In genomic region chr17:88629931-88630553, GRCm38 (mm10) we compare ENCODE assay signal across 8 mouse cellular contexts. TPM values are rescaled to one million over a fixed set of nuclear protein-coding genes. Genes with fewer than 3 reads are reported as not detected.
DNase-seq lines count a peak whose midpoint lies in the region; ATAC-seq and TF ChIP-seq lines count a peak whose summit lies in the region.

No protein-coding gene starts in this region.

- peak overlapping the region; percentile 97 for H3K27ac ChIP-seq in embryonic facial prominence, embryonic 13.5 days
- peak overlapping the region; percentile 93 for H3K27ac ChIP-seq in heart, embryonic 15.5 days
- H3K27ac ChIP-seq in kidney, postnatal 0 days: peak overlapping the region; percentile 88
- H3K27ac ChIP-seq in midbrain, embryonic 10.5 days (replicated peaks): peak overlapping the region; percentile 88
- H3K27ac ChIP-seq in thymus, adult 2 months (ENCODE audit: control insufficient read depth, insufficient read depth, low read length): no peak overlapping the region

- H3K4me1 ChIP-seq in embryonic facial prominence, embryonic 13.5 days: peaks cover 75% of the 10 kb centered on the region
- H3K4me1 ChIP-seq in heart, embryonic 15.5 days (replicated peaks): peaks cover 71% of the 10 kb centered on the region
- peaks cover 28% of the 10 kb centered on the region for H3K4me1 ChIP-seq in kidney, postnatal 0 days (replicated peaks; ENCODE audit: insufficient read depth, low read length)
- peaks cover 62% of the 10 kb centered on the region for H3K4me1 ChIP-seq in midbrain, embryonic 10.5 days
- peaks cover 4% of the 10 kb centered on the region; the same call in 1 of the 2 replicates for H3K4me1 ChIP-seq in thymus, adult 2 months (replicated peaks; ENCODE audit: control insufficient read depth, insufficient read depth, low read length)

- H3K27me3 ChIP-seq in Patski: no peaks in the 10 kb centered on the region
- no peaks in the 10 kb centered on the region for H3K27me3 ChIP-seq in embryonic facial prominence, embryonic 13.5 days
- no peaks in the 10 kb centered on the region for H3K27me3 ChIP-seq in heart, embryonic 15.5 days
- no peaks in the 10 kb centered on the region for H3K27me3 ChIP-seq in kidney, postnatal 0 days (ENCODE audit: insufficient read depth, low read length)
- H3K27me3 ChIP-seq in midbrain, embryonic 10.5 days (ENCODE audit: low read depth, poor library complexity, severe bottlenecking): no peaks in the 10 kb centered on the region
- no peaks in the 10 kb centered on the region for H3K27me3 ChIP-seq in thymus, adult 2 months (ENCODE audit: control insufficient read depth, insufficient read depth, low read length)

- 0 out of 2 replicates have a peak, but pooled peaks cover under 1% of the 10 kb centered on the region for H3K36me3 ChIP-seq in embryonic facial prominence, embryonic 13.5 days
- H3K36me3 ChIP-seq in heart, embryonic 15.5 days: no peaks in the 10 kb centered on the region
- H3K36me3 ChIP-seq in kidney, postnatal 0 days (ENCODE audit: insufficient read depth, low read length): no peaks in the 10 kb centered on the region
- H3K36me3 ChIP-seq in midbrain, embryonic 10.5 days: no peaks in the 10 kb centered on the region
- no peaks in the 10 kb centered on the region for H3K36me3 ChIP-seq in thymus, adult 2 months (ENCODE audit: control insufficient read depth, insufficient read depth, low read length)

- peak overlapping the region; percentile 43 for H3K4me2 ChIP-seq in embryonic facial prominence, embryonic 13.5 days
- H3K4me2 ChIP-seq in heart, embryonic 15.5 days: peak overlapping the region; percentile 54
- H3K4me2 ChIP-seq in kidney, postnatal 0 days (ENCODE audit: low read length): peak overlapping the region; percentile 8

- H3K9ac ChIP-seq in embryonic facial prominence, embryonic 13.5 days: peak overlapping the region; percentile 54
- peak overlapping the region; percentile 40 for H3K9ac ChIP-seq in heart, embryonic 15.5 days
- 0 out of 2 replicates have a peak overlapping the region, but pooled peaks have one; percentile 2 for H3K9ac ChIP-seq in kidney, postnatal 0 days (ENCODE audit: low read depth, low read length)

- no peak overlapping the region for H3K4me3 ChIP-seq in embryonic facial prominence, embryonic 13.5 days
- H3K4me3 ChIP-seq in heart, embryonic 15.5 days: no peak overlapping the region
- no peak overlapping the region for H3K4me3 ChIP-seq in kidney, postnatal 0 days (replicated peaks; ENCODE audit: low read depth, low read length)
- H3K4me3 ChIP-seq in midbrain, embryonic 10.5 days: 0 out of 2 replicates have a peak overlapping the region, but pooled peaks have one; percentile 16
- H3K4me3 ChIP-seq in thymus, adult 2 months (ENCODE audit: control insufficient read depth, insufficient read depth, low read length): no peak overlapping the region

- TF ChIP-seq POLR2A in thymus, adult 2 months (IDR thresholded peaks at IDR 0.05; ENCODE audit: control insufficient read depth, extremely low read depth, insufficient read depth, low read length, poor library complexity): no peak

- in situ Hi-C loops in Patski (cut with MboI; ENCODE audit: low pct_unique_long_range_greater_than_20kb): loop anchor here (5.0 to 25.0 kb wide), 2 partner anchors 33 to 593 kb away; partner anchors contain the start of gene Ston1

- peak; percentile 61 for ATAC-seq in Patski
- peak; percentile 71 for ATAC-seq in embryonic facial prominence, embryonic 13.5 days (ENCODE audit: insufficient number of reproducible peaks, insufficient read depth, low FRiP score, low TSS enrichment, low read depth)
- no peak for ATAC-seq in heart, embryonic 15.5 days (replicated peaks; ENCODE audit: insufficient number of reproducible peaks, insufficient read depth, low FRiP score, low read depth)
- peak; percentile 29 for ATAC-seq in kidney, postnatal 0 days (replicated peaks; ENCODE audit: low FRiP score, low read depth)
- ATAC-seq in erythroblast, adult 5-6 weeks (replicated peaks; ENCODE audit: low FRiP score, poor library complexity, severe bottlenecking): no peak

- no peak for DNase-seq in Patski (ENCODE audit: low read depth, low spot score)
- DNase-seq in kidney, postnatal 0 days (ENCODE audit: low spot score): peak; percentile 80
- peak; percentile 56 for DNase-seq in midbrain, embryonic 10.5 days (ENCODE audit: low spot score)
- DNase-seq in urinary bladder, postnatal 14 days (ENCODE audit: low spot score): peak; percentile 75
- no peak for DNase-seq in thymus, adult 2 months

- H3K9me3 ChIP-seq in embryonic facial prominence, embryonic 13.5 days: no peaks in the 10 kb centered on the region
- H3K9me3 ChIP-seq in heart, embryonic 15.5 days (replicated peaks): no peaks in the 10 kb centered on the region
- H3K9me3 ChIP-seq in kidney, postnatal 0 days (replicated peaks; ENCODE audit: low read length): no peaks in the 10 kb centered on the region
- no peaks in the 10 kb centered on the region for H3K9me3 ChIP-seq in midbrain, embryonic 10.5 days (replicated peaks)

- no peak for TF ChIP-seq CTCF in Patski (IDR thresholded peaks at IDR 0.05)
- peak; percentile 23; the same call in 1 of the 2 replicates for TF ChIP-seq CTCF in kidney, postnatal 0 days (IDR thresholded peaks at IDR 0.05; ENCODE audit: low read depth)
- TF ChIP-seq CTCF in thymus, adult 2 months (IDR thresholded peaks at IDR 0.05; ENCODE audit: borderline replicate concordance, control insufficient read depth, extremely low read depth, insufficient read depth, low read length, poor library complexity): no peak

- WGBS in embryonic facial prominence, embryonic 13.5 days: 17% methylated on average over 11 of the region's 11 CpGs
- WGBS in heart, embryonic 15.5 days: 27% methylated on average over 11 of the region's 11 CpGs
- 28% methylated on average over 11 of the region's 11 CpGs for WGBS in kidney, postnatal 0 days
- WGBS in midbrain, embryonic 10.5 days: 9% methylated on average over 11 of the region's 11 CpGs
- WGBS in thymus, adult 2 months: 90% methylated on average over 11 of the region's 11 CpGs

- POLR2A ChIA-PET in Patski (lab: Charles Lee): no interaction called here

- CTCF ChIA-PET in Patski (lab: Charles Lee): interaction anchor here (0.6 to 2.4 kb wide), 3 partner anchors 22 to 35 kb away, joined by 3 to 9 read pairs (median 3); no protein-coding TSS in a partner anchor

RNA-seq across cellular contexts. Expression of gene Ston1, which starts 32.6 kb away (rescaled TPM):
- polyA plus RNA-seq in Patski (2021): 62.0 TPM
- 8.2 and 9.6 TPM in 2 replicates for polyA plus RNA-seq in embryonic facial prominence, embryonic 13.5 days (2015; fragmentation: Nextera tagmentation; extraction: Ambion mirVana)
- polyA plus RNA-seq in heart, embryonic 15.5 days (2015; fragmentation: Nextera tagmentation; extraction: Ambion mirVana): 5.0 and 6.8 TPM in 2 replicates
- polyA plus RNA-seq in kidney, postnatal 0 days (2015; fragmentation: Nextera tagmentation; extraction: Ambion mirVana): 8.0 and 8.3 TPM in 2 replicates
- 1.5 and 1.7 TPM in 2 replicates for polyA plus RNA-seq in midbrain, embryonic 10.5 days (2016; fragmentation: Nextera tagmentation; extraction: Ambion mirVana)
- 6.5 and 8.8 TPM in 2 replicates for polyA plus RNA-seq in thymus, adult 2 months (2012; rRNA removed)
- total RNA-seq in erythroblast, adult 5-6 weeks (2015; ENCODE audit: low replicate concordance): not detected in 2 replicates
- total RNA-seq in erythroblast, adult 5-6 weeks (2017; ENCODE audit: low replicate concordance): not detected in 2 replicates

RNA-seq across cellular contexts. Expression of gene Gtf2a1l, which starts 38.4 kb away (rescaled TPM):
- not detected for polyA plus RNA-seq in Patski (2021)
- 0.39 TPM in 1 of 2 replicates, not detected in the other for polyA plus RNA-seq in embryonic facial prominence, embryonic 13.5 days (2015; fragmentation: Nextera tagmentation; extraction: Ambion mirVana)
- 0.08 and 0.09 TPM in 2 replicates for polyA plus RNA-seq in heart, embryonic 15.5 days (2015; fragmentation: Nextera tagmentation; extraction: Ambion mirVana)
- 0.14 TPM in 1 of 2 replicates, not detected in the other for polyA plus RNA-seq in kidney, postnatal 0 days (2015; fragmentation: Nextera tagmentation; extraction: Ambion mirVana)
- polyA plus RNA-seq in midbrain, embryonic 10.5 days (2016; fragmentation: Nextera tagmentation; extraction: Ambion mirVana): 0.19 TPM in 1 of 2 replicates, not detected in the other
- 0.12 TPM in 1 of 2 replicates, not detected in the other for polyA plus RNA-seq in thymus, adult 2 months (2012; rRNA removed)
- total RNA-seq in erythroblast, adult 5-6 weeks (2015; ENCODE audit: low replicate concordance): not detected in 2 replicates
- not detected in 2 replicates for total RNA-seq in erythroblast, adult 5-6 weeks (2017; ENCODE audit: low replicate concordance)

Comparison
In these comparisons a context has a peak if more than half of its experiments do, and no peak if none do; other contexts are left out.
1. ATAC-seq: peak in Patski (single experiment), embryonic facial prominence, embryonic 13.5 days (single experiment) and kidney, postnatal 0 days (single experiment); none in heart, embryonic 15.5 days (single experiment) and erythroblast, adult 5-6 weeks (single experiment).
2. DNase-seq: peak in kidney, postnatal 0 days (single experiment), midbrain, embryonic 10.5 days (single experiment) and urinary bladder, postnatal 14 days (single experiment); none in Patski (single experiment) and thymus, adult 2 months (single experiment).
3. H3K9ac ChIP-seq: peak in every context shown above with its lines; median percentile 54 in embryonic facial prominence, embryonic 13.5 days; 40 in heart, embryonic 15.5 days; 2 in kidney, postnatal 0 days.
4. Peak in every context shown above with its lines, with median percentiles within 50 percentile points of each other: H3K4me2 ChIP-seq.